Mouse (Mus musculus): ENCODE results near the gene Cd72. TPM values are rescaled to one million over a fixed set of nuclear protein-coding genes. Genes with fewer than 3 reads are reported as not detected.

Gene Cd72
- polyA plus RNA-seq, 1 experiment from 2014 or later = 2.9 TPM

- H3K36me3 ChIP-seq = no peaks in the 10 kb centered on the region
- no peaks in the 10 kb centered on the region for H3K27me3 ChIP-seq
- peak; percentile 42; the same call in 1 of the 2 replicates for ATAC-seq (ENCODE audit: low FRiP score, low read depth)
- peak overlapping the region; percentile 92 for H3K27ac ChIP-seq (replicated peaks)
- H3K4me1 ChIP-seq = peaks cover 23% of the 10 kb centered on the region
- peak overlapping the region; percentile 67 for H3K4me2 ChIP-seq (replicated peaks)
- no peaks in the 10 kb centered on the region for H3K9me3 ChIP-seq
- H3K9ac ChIP-seq (replicated peaks) = peak overlapping the region; percentile 85
- WGBS = 65% methylated on average over 12 of the region's 12 CpGs
- H3K4me3 ChIP-seq = peak overlapping the region; percentile 56
Observed at GRCm38 (mm10) chr4:43407071-43407920, 47.1 kb downstream of the Cd72 start.

- Histone ChIP-seq H3K36me3 (no peaks in the 10 kb centered on the region), H3K4me1 (peaks cover 25% of the 10 kb centered on the region), H3K27me3 (no peaks in the 10 kb centered on the region), H3K9me3 (no peaks in the 10 kb centered on the region), H3K9ac (replicated peaks) (peak overlapping the region; percentile 85), H3K4me3 (peak overlapping the region; percentile 56), H3K27ac (replicated peaks) (peak overlapping the region; percentile 92), H3K4me2 (replicated peaks) (peak overlapping the region; percentile 67)
- 1% methylated on average over 28 of the region's 28 CpGs for WGBS
- ATAC-seq (ENCODE audit: low FRiP score, low read depth) = peak; percentile 95
Observed at GRCm38 (mm10) chr4:43406162-43406971, 48.1 kb downstream of the Cd72 start.

- Histone ChIP-seq H3K4me1 (peaks cover 33% of the 10 kb centered on the region), H3K4me2 (replicated peaks) (no peak overlapping the region), H3K9me3 (no peaks in the 10 kb centered on the region), H3K36me3 (no peaks in the 10 kb centered on the region), H3K27me3 (no peaks in the 10 kb centered on the region), H3K4me3 (no peak overlapping the region), H3K27ac (replicated peaks) (no peak overlapping the region), H3K9ac (replicated peaks) (no peak overlapping the region)
- 89% methylated on average over 10 of the region's 10 CpGs for WGBS
- no peak for ATAC-seq (ENCODE audit: low FRiP score, low read depth)
Observed at GRCm38 (mm10) chr4:43404697-43405096, 49.7 kb downstream of the Cd72 start.

GRCm38 (mm10) chr4:43402212-43402611, 52.2 kb downstream of the Cd72 start:
- H3K4me1 ChIP-seq = peaks cover 38% of the 10 kb centered on the region
- no peaks in the 10 kb centered on the region for H3K9me3 ChIP-seq
- no peak for ATAC-seq (ENCODE audit: low FRiP score, low read depth)

GRCm38 (mm10) chr4:43401486-43401885, 52.9 kb downstream of the Cd72 start:
- no peak overlapping the region for H3K27ac ChIP-seq (replicated peaks)
- no peaks in the 10 kb centered on the region for H3K27me3 ChIP-seq
- no peak overlapping the region for H3K4me2 ChIP-seq (replicated peaks)
- H3K36me3 ChIP-seq = no peaks in the 10 kb centered on the region
- peaks cover 34% of the 10 kb centered on the region for H3K4me1 ChIP-seq
- no peak overlapping the region for H3K4me3 ChIP-seq
- peak overlapping the region; percentile 34; the same call in 1 of the 2 replicates for H3K9ac ChIP-seq (replicated peaks)
- 79% methylated on average over 10 of the region's 10 CpGs for WGBS
- H3K9me3 ChIP-seq = no peaks in the 10 kb centered on the region
- ATAC-seq (ENCODE audit: low FRiP score, low read depth) = no peak

More at GRCm38 (mm10) chr4:43402212-43402611, 52.2 kb downstream of the Cd72 start:
- H3K9ac ChIP-seq (replicated peaks) = no peak overlapping the region
- no peak overlapping the region for H3K4me2 ChIP-seq (replicated peaks)
- no peak overlapping the region for H3K27ac ChIP-seq (replicated peaks)
- no peak overlapping the region for H3K4me3 ChIP-seq
- no peaks in the 10 kb centered on the region for H3K27me3 ChIP-seq
- WGBS = 89% methylated on average over 9 of the region's 9 CpGs
- no peaks in the 10 kb centered on the region for H3K36me3 ChIP-seq

DNA sequence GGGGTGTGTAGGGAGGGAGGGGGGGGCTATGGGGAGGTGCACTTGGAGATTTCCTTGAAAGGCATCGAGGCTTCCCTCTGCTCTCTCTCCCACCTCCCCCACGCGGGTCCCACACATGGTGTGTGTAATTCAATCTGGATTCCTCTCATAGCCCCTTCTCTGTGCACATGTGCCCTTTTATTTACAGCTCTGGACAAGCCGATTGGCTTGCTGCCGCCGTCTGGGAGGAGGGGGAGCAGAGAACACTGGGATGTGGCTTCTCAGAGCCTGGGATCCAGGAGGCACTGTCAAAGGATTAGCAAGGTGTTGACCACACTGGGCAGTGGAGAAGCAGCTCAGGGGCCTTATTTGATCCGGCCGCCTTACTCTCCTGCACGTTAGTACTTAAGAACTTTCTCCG, 53.5 kb downstream of the Cd72 start:
- WGBS = 13% methylated on average over 10 of the region's 10 CpGs
- H3K27me3 ChIP-seq = no peaks in the 10 kb centered on the region
- peak overlapping the region; percentile 34; the same call in 1 of the 2 replicates for H3K9ac ChIP-seq (replicated peaks)
- ATAC-seq (ENCODE audit: low FRiP score, low read depth) = peak; percentile 34; the same call in 1 of the 2 replicates
- H3K36me3 ChIP-seq = no peaks in the 10 kb centered on the region
- no peak overlapping the region; the same call in 1 of the 2 replicates for H3K4me2 ChIP-seq (replicated peaks)
- H3K4me3 ChIP-seq = no peak overlapping the region
- H3K4me1 ChIP-seq = peaks cover 30% of the 10 kb centered on the region
- H3K9me3 ChIP-seq = no peaks in the 10 kb centered on the region
- H3K27ac ChIP-seq (replicated peaks) = no peak overlapping the region

- Histone ChIP-seq H3K4me2 (replicated peaks) (no peak overlapping the region), H3K9me3 (no peaks in the 10 kb centered on the region), H3K27me3 (no peaks in the 10 kb centered on the region), H3K36me3 (no peaks in the 10 kb centered on the region), H3K9ac (replicated peaks) (no peak overlapping the region), H3K4me1 (peaks cover 24% of the 10 kb centered on the region), H3K4me3 (no peak overlapping the region), H3K27ac (replicated peaks) (no peak overlapping the region)
- no peak for ATAC-seq (ENCODE audit: low FRiP score, low read depth)
- 89% methylated on average over 31 of the region's 31 CpGs for WGBS
Observed at GRCm38 (mm10) chr4:43399391-43400131, 54.9 kb downstream of the Cd72 start.

GRCm38 (mm10) chr4:43398829-43399331, 55.5 kb downstream of the Cd72 start:
- no peak for ATAC-seq (ENCODE audit: low FRiP score, low read depth)
- no peak overlapping the region for H3K4me3 ChIP-seq
- H3K27me3 ChIP-seq = no peaks in the 10 kb centered on the region
- H3K36me3 ChIP-seq = no peaks in the 10 kb centered on the region
- no peak overlapping the region for H3K9ac ChIP-seq (replicated peaks)
- no peak overlapping the region for H3K4me2 ChIP-seq (replicated peaks)
- H3K9me3 ChIP-seq = no peaks in the 10 kb centered on the region
- H3K27ac ChIP-seq (replicated peaks) = peak overlapping the region; percentile 42; the same call in 1 of the 2 replicates
- peaks cover 24% of the 10 kb centered on the region for H3K4me1 ChIP-seq
- WGBS = 70% methylated on average over 17 of the region's 17 CpGs

DNA sequence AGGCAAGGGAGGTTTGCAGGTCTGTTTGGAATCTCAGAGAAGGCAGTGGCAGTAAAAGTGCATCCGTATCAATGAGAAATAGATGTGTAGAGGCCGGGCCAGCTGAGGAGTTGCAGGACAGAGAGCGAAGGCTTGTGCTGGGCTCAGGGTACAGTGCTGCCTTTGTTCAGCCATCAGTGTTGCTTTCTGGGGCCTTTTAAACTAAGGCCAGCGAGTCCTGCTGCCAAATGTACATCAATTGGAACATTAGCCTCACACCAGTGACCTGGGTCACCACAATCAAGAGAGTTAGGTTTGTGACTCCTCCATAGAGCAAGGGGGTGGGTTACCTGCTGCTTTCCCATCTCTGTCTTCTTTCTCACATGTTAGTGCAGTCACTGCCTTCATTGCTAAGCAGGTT, 56.4 kb downstream of the Cd72 start:
- Histone ChIP-seq H3K27ac (replicated peaks) (no peak overlapping the region), H3K9ac (replicated peaks) (no peak overlapping the region), H3K4me1 (peaks cover 24% of the 10 kb centered on the region), H3K4me3 (no peak overlapping the region), H3K36me3 (no peaks in the 10 kb centered on the region), H3K9me3 (no peaks in the 10 kb centered on the region), H3K4me2 (replicated peaks) (no peak overlapping the region), H3K27me3 (no peaks in the 10 kb centered on the region)
- ATAC-seq (ENCODE audit: low FRiP score, low read depth) = no peak
- 73% methylated on average over 4 of the region's 4 CpGs for WGBS
